24 mouse cellular contexts compared by ENCODE assay signal in the genomic region with DNA sequence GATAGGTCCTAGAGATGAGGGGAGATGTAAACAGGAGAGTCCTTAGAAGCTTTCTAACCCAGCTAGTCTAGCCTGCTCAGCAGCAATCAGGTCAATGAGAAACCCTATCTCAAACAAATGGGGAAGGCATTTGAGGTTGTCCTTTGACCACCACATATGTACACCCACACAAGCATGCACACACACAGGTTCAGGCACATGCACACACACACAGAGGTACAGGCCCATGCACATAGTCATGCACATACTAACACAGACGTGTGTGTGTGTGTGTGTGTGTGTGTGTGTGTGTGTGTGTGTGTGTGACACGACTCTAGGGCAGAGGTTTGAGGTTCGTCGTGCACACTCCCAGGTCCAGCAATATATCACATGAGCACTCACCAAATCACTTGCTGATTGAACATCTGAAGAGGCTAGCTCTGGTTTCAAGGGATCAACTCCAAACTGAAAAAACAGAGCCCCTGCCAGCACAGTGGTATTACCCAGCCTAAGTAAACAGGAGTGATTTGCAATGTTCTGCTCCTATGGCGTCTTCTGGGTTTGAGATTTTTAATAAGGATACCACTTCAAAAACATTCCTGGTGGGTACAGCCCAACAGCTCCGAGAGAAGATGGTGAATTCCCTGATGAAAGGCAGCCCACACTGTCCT.
"Had no signal": no experiment of that assay in that cellular context is flagged by ENCODE, and none has a peak within 500 bp of the region (broad histone marks: within the 10 kb centered on the region; RNA-seq: fewer than 3 reads in every experiment).

No protein-coding gene starts in this region.

- H3K27ac ChIP-seq: limb, embryonic 12.5 days; limb, embryonic 15.5 days; liver, embryonic 13.5 days; lung, embryonic 15.5 days; midbrain, embryonic 10.5 days; midbrain, embryonic 13.5 days; neural tube, embryonic 13.5 days; stomach, embryonic 15.5 days had no signal

- ATAC-seq: intestine, postnatal 0 days; midbrain, embryonic 13.5 days; midbrain, embryonic 16.5 days had no signal

- H3K4me1 ChIP-seq: liver, embryonic 13.5 days; lung, embryonic 15.5 days; midbrain, embryonic 10.5 days; midbrain, embryonic 13.5 days; neural tube, embryonic 13.5 days; stomach, embryonic 15.5 days had no signal

- H3K4me2 ChIP-seq: limb, embryonic 12.5 days; limb, embryonic 15.5 days; liver, embryonic 13.5 days; lung, embryonic 15.5 days; midbrain, embryonic 13.5 days; neural tube, embryonic 13.5 days; stomach, embryonic 15.5 days had no signal

- H3K9me3 ChIP-seq: limb, embryonic 12.5 days; limb, embryonic 15.5 days; liver, embryonic 13.5 days; lung, embryonic 15.5 days; midbrain, embryonic 10.5 days; midbrain, embryonic 13.5 days; neural tube, embryonic 13.5 days; stomach, embryonic 15.5 days had no signal

- H3K4me3 ChIP-seq: limb, embryonic 12.5 days; limb, embryonic 15.5 days; liver, embryonic 13.5 days; lung, embryonic 15.5 days; megakaryocyte, embryonic 14.5 days; midbrain, embryonic 10.5 days; midbrain, embryonic 13.5 days; myocyte; neural tube, embryonic 13.5 days; stomach, embryonic 15.5 days had no signal

- H3K9ac ChIP-seq: limb, embryonic 12.5 days; limb, embryonic 15.5 days; liver, embryonic 13.5 days; lung, embryonic 15.5 days; midbrain, embryonic 13.5 days; neural tube, embryonic 13.5 days; stomach, embryonic 15.5 days had no signal

- DNase-seq: kidney, postnatal 14 days; kidney, postnatal 4 days; left cerebral cortex, postnatal 4 days; liver, embryonic 13.5 days; lung, adult 18-20 months; lung, postnatal 10 days; lung, postnatal 36 days; retina, postnatal 1 day; right cerebral cortex, postnatal 25 days; spleen, adult 18-20 months; thymus, adult 2 months; thymus, postnatal 14 days; thymus, postnatal 4 days had no signal

- H3K36me3 ChIP-seq: limb, embryonic 12.5 days; limb, embryonic 15.5 days; liver, embryonic 13.5 days; lung, embryonic 15.5 days; midbrain, embryonic 10.5 days; midbrain, embryonic 13.5 days; neural tube, embryonic 13.5 days; stomach, embryonic 15.5 days had no signal

- H3K27me3 ChIP-seq: limb, embryonic 12.5 days; limb, embryonic 15.5 days; liver, embryonic 13.5 days; lung, embryonic 15.5 days; megakaryocyte, embryonic 14.5 days; midbrain, embryonic 13.5 days; neural tube, embryonic 13.5 days; stomach, embryonic 15.5 days had no signal
